Mouse (Mus musculus): Measurements from ENCODE around the gene Hist1h4a. TPM values are rescaled to one million over a fixed set of nuclear protein-coding genes. Genes with fewer than 3 reads are reported as not detected.
A peak's percentile ranks its signal among the peaks of the same experiment; 100 is the strongest.

Gene Hist1h4a
- polyA plus RNA-seq, 1 experiment from 2014 or later = not detected

GRCm38 (mm10) chr13:23739922-23740252 lies 21.1 kb downstream of the Hist1h4a start:
- H3K4me2 ChIP-seq = peak overlapping the region; percentile 96
- WGBS = under 1% methylated on average over 14 of the region's 14 CpGs
- H3K9me3 ChIP-seq (replicated peaks) = no peaks in the 10 kb centered on the region
- ATAC-seq (ENCODE audit: insufficient number of reproducible peaks, low FRiP score) = no peak; the same call in 1 of the 2 replicates
- H3K4me1 ChIP-seq (replicated peaks) = peaks cover 7% of the 10 kb centered on the region
- no peaks in the 10 kb centered on the region for H3K36me3 ChIP-seq
- H3K4me3 ChIP-seq = peak overlapping the region; percentile 68
- peak overlapping the region; percentile 96 for H3K9ac ChIP-seq
- peak overlapping the region; percentile 100 for H3K27ac ChIP-seq (ENCODE audit: poor library complexity, severe bottlenecking)
- H3K27me3 ChIP-seq (replicated peaks) = no peaks in the 10 kb centered on the region

- Histone ChIP-seq H3K4me3 (peak overlapping the region; percentile 68), H3K4me2 (peak overlapping the region; percentile 96), H3K9me3 (replicated peaks) (no peaks in the 10 kb centered on the region), H3K4me1 (replicated peaks) (peaks cover 7% of the 10 kb centered on the region), H3K27me3 (replicated peaks) (no peaks in the 10 kb centered on the region), H3K9ac (peak overlapping the region; percentile 96), H3K36me3 (no peaks in the 10 kb centered on the region), H3K27ac (ENCODE audit: poor library complexity, severe bottlenecking) (peak overlapping the region; percentile 100)
- peak; percentile 86 for ATAC-seq (ENCODE audit: insufficient number of reproducible peaks, low FRiP score)
- 0% methylated on average over 39 of the region's 39 CpGs for WGBS
Observed at GRCm38 (mm10) chr13:23739069-23739921, 21.7 kb downstream of the Hist1h4a start.

DNA sequence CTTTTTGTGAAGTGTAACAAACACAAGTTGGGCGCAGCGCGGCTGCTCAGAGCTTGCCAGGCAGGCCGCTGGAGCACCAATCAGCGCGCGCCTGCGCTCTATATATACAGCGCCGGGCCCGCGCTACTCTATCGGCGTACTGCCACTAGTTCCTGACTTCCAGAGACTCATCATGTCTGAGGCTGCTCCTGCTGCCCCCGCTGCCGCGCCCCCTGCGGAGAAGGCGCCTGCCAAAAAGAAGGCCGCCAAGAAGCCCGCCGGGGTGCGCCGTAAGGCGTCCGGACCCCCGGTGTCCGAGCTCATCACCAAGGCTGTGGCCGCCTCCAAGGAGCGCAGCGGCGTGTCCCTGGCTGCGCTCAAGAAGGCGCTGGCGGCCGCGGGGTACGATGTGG lies 22.4 kb downstream of the Hist1h4a start, which contains the start of gene Hist1h1c:
Gene Hist1h1c, plus strand, starts transcription at position 132 of the 392 bp plus-strand sequence.
- H3K27ac ChIP-seq (ENCODE audit: poor library complexity, severe bottlenecking) = peak within 1 kb of the TSS; percentile 100
- peak; percentile 94 for ATAC-seq (ENCODE audit: insufficient number of reproducible peaks, low FRiP score)
- peak within 1 kb of the TSS; percentile 68 for H3K4me3 ChIP-seq
- peaks cover 7% of the 10 kb centered on the region for H3K4me1 ChIP-seq (replicated peaks)
- peak within 1 kb of the TSS; percentile 96 for H3K9ac ChIP-seq
- WGBS = 0% methylated on average over 38 of the region's 38 CpGs
- peak within 1 kb of the TSS; percentile 96 for H3K4me2 ChIP-seq
- no peaks in the 10 kb centered on the region for H3K9me3 ChIP-seq (replicated peaks)
- no peaks in the 10 kb centered on the region for H3K27me3 ChIP-seq (replicated peaks)
- no peaks in the 10 kb centered on the region for H3K36me3 ChIP-seq

GRCm38 (mm10) chr13:23738041-23738440 lies 23.0 kb downstream of the Hist1h4a start:
- Histone ChIP-seq H3K27ac (ENCODE audit: poor library complexity, severe bottlenecking) (peak overlapping the region; percentile 100), H3K27me3 (replicated peaks) (no peaks in the 10 kb centered on the region), H3K4me3 (peak overlapping the region; percentile 68), H3K9ac (peak overlapping the region; percentile 96), H3K36me3 (no peaks in the 10 kb centered on the region), H3K4me2 (peak overlapping the region; percentile 96), H3K9me3 (replicated peaks) (no peaks in the 10 kb centered on the region), H3K4me1 (replicated peaks) (peaks cover 7% of the 10 kb centered on the region)
- ATAC-seq (ENCODE audit: insufficient number of reproducible peaks, low FRiP score) = no peak
- 19% methylated on average over 4 of the region's 4 CpGs for WGBS

DNA sequence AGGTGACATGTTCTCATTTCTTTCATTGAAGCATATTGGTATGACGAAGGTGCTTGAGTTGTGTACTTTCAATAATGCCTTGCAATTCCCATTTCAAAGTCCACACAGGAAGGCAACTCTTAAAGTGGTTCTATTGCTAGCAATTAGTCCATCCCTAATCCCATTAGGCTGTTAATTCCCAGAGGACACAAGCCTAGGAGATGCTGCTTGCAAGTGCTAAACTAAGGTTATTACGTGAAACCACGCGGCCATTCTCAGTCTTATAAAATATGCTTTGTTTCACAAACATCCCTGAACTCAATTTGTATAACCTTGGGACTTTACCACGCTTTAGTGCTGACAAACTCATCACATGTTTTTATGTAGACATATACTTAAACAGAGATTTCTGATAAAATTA lies 23.9 kb downstream of the Hist1h4a start:
- H3K27me3 ChIP-seq (replicated peaks) = no peaks in the 10 kb centered on the region
- no peak overlapping the region for H3K9ac ChIP-seq
- H3K9me3 ChIP-seq (replicated peaks) = no peaks in the 10 kb centered on the region
- no peaks in the 10 kb centered on the region for H3K36me3 ChIP-seq
- no peak for ATAC-seq (ENCODE audit: insufficient number of reproducible peaks, low FRiP score)
- no peak overlapping the region for H3K4me2 ChIP-seq
- H3K4me3 ChIP-seq = no peak overlapping the region
- no peak overlapping the region for H3K27ac ChIP-seq (ENCODE audit: poor library complexity, severe bottlenecking)
- H3K4me1 ChIP-seq (replicated peaks) = peaks cover 7% of the 10 kb centered on the region
- WGBS = 86% methylated on average over 5 of the region's 5 CpGs

- 24% methylated on average over 8 of the region's 8 CpGs for WGBS
- Histone ChIP-seq H3K9me3 (replicated peaks) (no peaks in the 10 kb centered on the region), H3K4me2 (no peak overlapping the region), H3K9ac (no peak overlapping the region), H3K27me3 (replicated peaks) (no peaks in the 10 kb centered on the region; the same call in 1 of the 2 replicates), H3K27ac (ENCODE audit: poor library complexity, severe bottlenecking) (no peak overlapping the region), H3K4me3 (no peak overlapping the region), H3K36me3 (no peaks in the 10 kb centered on the region), H3K4me1 (replicated peaks) (peaks cover 10% of the 10 kb centered on the region)
- ATAC-seq (ENCODE audit: insufficient number of reproducible peaks, low FRiP score) = no peak
Observed at GRCm38 (mm10) chr13:23732156-23732804, 28.8 kb downstream of the Hist1h4a start.

- Histone ChIP-seq H3K9me3 (replicated peaks) (no peaks in the 10 kb centered on the region), H3K27ac (ENCODE audit: poor library complexity, severe bottlenecking) (no peak overlapping the region), H3K36me3 (no peaks in the 10 kb centered on the region), H3K9ac (no peak overlapping the region), H3K4me3 (no peak overlapping the region), H3K4me2 (peak overlapping the region; percentile 39; the same call in 1 of the 2 replicates), H3K27me3 (replicated peaks) (no peaks in the 10 kb centered on the region; the same call in 1 of the 2 replicates), H3K4me1 (replicated peaks) (peaks cover 10% of the 10 kb centered on the region)
- 18% methylated on average over 8 of the region's 8 CpGs for WGBS
- no peak for ATAC-seq (ENCODE audit: insufficient number of reproducible peaks, low FRiP score)
Observed at GRCm38 (mm10) chr13:23730479-23730878, 30.6 kb downstream of the Hist1h4a start.

DNA sequence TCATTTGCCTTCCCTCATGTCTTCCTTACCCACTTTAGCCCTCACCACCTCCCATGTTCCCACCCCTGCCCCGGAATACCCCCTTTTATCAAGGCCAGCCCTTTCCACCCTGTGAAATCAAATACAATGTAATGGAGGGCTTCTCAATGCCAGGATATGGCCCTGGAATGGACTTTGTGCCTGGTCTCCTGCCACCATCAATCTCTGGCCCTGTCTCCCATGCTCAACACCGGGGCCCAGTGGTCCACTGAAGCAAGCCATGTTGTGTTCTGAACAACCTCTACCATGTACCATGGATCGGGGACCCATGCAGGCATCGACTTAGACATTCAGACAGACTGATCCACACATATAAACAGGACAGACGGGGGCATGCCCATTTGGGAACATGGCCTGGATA lies 31.3 kb downstream of the Hist1h4a start:
- no peak overlapping the region for H3K27ac ChIP-seq (ENCODE audit: poor library complexity, severe bottlenecking)
- no peak overlapping the region for H3K4me2 ChIP-seq
- no peak for ATAC-seq (ENCODE audit: insufficient number of reproducible peaks, low FRiP score)
- H3K27me3 ChIP-seq (replicated peaks) = no peaks in the 10 kb centered on the region; the same call in 1 of the 2 replicates
- no peaks in the 10 kb centered on the region for H3K9me3 ChIP-seq (replicated peaks)
- H3K9ac ChIP-seq = no peak overlapping the region
- no peak overlapping the region for H3K4me3 ChIP-seq
- WGBS = 89% methylated on average over 5 of the region's 5 CpGs
- no peaks in the 10 kb centered on the region for H3K36me3 ChIP-seq
- H3K4me1 ChIP-seq (replicated peaks) = peaks cover 16% of the 10 kb centered on the region

- Histone ChIP-seq H3K9ac (no peak overlapping the region), H3K36me3 (no peaks in the 10 kb centered on the region), H3K27me3 (replicated peaks) (no peaks in the 10 kb centered on the region; the same call in 1 of the 2 replicates), H3K4me3 (no peak overlapping the region), H3K9me3 (replicated peaks) (no peaks in the 10 kb centered on the region), H3K27ac (ENCODE audit: poor library complexity, severe bottlenecking) (no peak overlapping the region), H3K4me2 (no peak overlapping the region), H3K4me1 (replicated peaks) (peaks cover 22% of the 10 kb centered on the region)
- 88% methylated on average over 9 of the region's 9 CpGs for WGBS
- no peak for ATAC-seq (ENCODE audit: insufficient number of reproducible peaks, low FRiP score)
Observed at GRCm38 (mm10) chr13:23729192-23729525, 31.9 kb downstream of the Hist1h4a start.

GRCm38 (mm10) chr13:23728472-23729191 lies 32.4 kb downstream of the Hist1h4a start:
- Histone ChIP-seq H3K4me1 (replicated peaks) (peaks cover 27% of the 10 kb centered on the region), H3K27ac (ENCODE audit: poor library complexity, severe bottlenecking) (no peak overlapping the region), H3K36me3 (no peaks in the 10 kb centered on the region), H3K9ac (no peak overlapping the region), H3K4me2 (no peak overlapping the region), H3K27me3 (replicated peaks) (no peaks in the 10 kb centered on the region; the same call in 1 of the 2 replicates), H3K4me3 (no peak overlapping the region), H3K9me3 (replicated peaks) (no peaks in the 10 kb centered on the region)
- ATAC-seq (ENCODE audit: insufficient number of reproducible peaks, low FRiP score) = no peak
- 71% methylated on average over 18 of the region's 18 CpGs for WGBS

DNA sequence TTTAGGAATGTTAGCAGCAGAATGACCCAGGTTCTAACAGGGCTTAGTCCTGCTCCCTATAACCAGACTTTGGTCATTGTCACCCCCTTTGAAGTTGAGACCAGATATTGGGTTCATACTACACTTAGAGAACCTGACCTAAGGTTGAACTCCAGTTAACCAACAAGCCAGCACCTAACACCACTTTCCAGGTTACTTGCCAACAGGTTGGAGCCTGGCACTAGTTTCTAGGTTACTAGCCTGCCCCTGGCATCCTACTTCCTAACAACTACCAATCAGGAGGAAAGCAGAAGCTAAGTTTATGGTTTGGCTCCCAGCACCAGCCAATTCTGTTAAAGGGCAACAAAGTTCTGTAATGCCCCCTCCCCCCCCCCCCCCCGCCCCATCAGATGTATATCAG lies 35.8 kb downstream of the Hist1h4a start:
- peaks cover 23% of the 10 kb centered on the region for H3K4me1 ChIP-seq (replicated peaks)
- H3K27ac ChIP-seq (ENCODE audit: poor library complexity, severe bottlenecking) = no peak overlapping the region
- no peak overlapping the region for H3K4me3 ChIP-seq
- H3K36me3 ChIP-seq = no peaks in the 10 kb centered on the region
- H3K4me2 ChIP-seq = no peak overlapping the region
- H3K9me3 ChIP-seq (replicated peaks) = 0 out of 2 replicates have a peak, but pooled peaks cover 4% of the 10 kb centered on the region
- ATAC-seq (ENCODE audit: insufficient number of reproducible peaks, low FRiP score) = no peak
- WGBS = 50% methylated on average over 1 of the region's 1 CpGs
- H3K27me3 ChIP-seq (replicated peaks) = no peaks in the 10 kb centered on the region; the same call in 1 of the 2 replicates
- H3K9ac ChIP-seq = no peak overlapping the region
